Mouse (Mus musculus) heart, postnatal 10 days (tissue): ENCODE measurements at regions not wholly inside any gene's neighbourhood (a gene's known extent, or its start where the extent isn't known, plus 50 kb on each side); places are given as distances from the start of the nearest gene placed in this dataset.
A peak's percentile ranks its signal among the peaks of the same experiment; 100 is the strongest.

Experiments used
- DNase-seq, 2 experiments: peaks; one replicate each; pipeline ENCODE4 v3.0.0; 2021
- intact Hi-C: fragments of 180-260 bp; cut with DNase I; formaldehyde crosslinking; loops from one replicate; pipeline ENCODE4 v1.15.1; 2025

DNA sequence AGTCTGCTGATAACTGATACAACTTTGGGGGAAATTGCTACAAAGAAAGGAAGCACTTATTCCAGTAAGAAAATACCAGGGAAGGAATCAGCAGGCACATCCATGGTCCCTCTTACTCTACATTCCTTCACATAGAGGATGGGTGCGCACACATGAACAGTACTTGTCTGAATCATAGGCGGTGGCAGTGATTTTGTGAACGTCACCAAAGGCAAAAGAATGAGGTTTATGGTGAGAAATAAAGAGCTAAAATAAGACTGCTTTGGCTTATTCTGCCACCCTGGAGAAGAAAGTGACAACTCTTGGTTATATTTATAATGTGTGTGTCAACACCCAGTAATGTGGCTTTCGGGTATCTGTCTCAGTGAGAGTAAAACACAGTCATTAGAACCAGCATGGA, 59.9 kb upstream of the Ccdc80 start:
- no peak for DNase-seq
- intact Hi-C loops = no loop called here

DNA sequence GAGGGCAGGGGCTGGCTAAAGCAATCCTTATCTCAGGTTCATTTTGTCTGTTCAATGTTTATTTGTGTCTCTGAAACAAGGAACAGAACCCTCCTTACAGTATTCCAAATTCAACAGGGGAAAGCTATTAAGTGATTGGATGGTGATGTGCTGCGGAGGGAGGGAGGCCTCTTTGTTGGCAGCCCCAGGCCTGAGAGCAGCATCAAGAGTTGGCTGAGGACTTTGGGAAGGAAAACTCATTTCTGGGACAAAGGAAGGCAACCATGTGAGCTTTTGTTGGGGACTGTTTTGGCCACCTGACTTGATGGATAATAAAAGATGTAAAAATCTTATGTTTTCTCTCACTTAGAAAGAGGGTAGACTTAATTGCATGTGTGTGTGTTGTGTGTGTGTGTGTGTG, 58.8 kb upstream of the Ccdc80 start:
- DNase-seq = peak; percentile 28 to 30
- intact Hi-C loops = no loop called here

DNA sequence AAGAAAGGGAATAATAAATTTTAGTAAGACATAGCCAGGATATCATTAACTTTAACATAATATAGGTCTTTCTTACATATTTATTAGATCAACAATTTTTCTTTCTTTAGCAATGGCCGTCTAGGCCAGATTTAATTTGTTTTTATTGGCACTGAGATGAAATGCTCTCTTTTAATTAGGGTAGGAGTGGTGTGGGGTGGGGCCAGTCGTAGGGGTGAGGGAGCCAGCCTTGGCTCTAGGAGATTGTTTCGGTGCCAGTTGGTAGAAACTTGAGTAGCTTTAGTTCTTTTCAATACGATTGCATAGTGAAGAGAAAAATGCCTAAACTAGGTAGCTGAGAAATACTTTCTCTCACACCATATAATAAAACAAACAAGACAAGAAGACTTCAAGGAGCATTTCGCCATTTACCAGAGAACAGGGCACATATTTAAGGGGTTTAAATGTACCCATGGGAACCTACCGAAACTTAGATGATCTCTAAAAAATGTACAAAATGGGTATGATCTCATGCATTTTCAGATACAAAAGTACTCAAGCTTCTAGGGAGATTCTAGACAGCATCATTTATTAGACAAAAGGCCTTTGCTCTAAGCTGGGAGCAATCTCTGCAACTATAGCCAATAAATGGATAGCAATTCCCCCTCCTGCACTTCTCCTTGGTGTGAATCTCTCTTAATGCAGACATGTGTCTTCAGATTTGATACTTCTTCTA, 56.2 kb upstream of the Ccdc80 start:
- no peak for DNase-seq
- intact Hi-C loops = no loop called here

DNA sequence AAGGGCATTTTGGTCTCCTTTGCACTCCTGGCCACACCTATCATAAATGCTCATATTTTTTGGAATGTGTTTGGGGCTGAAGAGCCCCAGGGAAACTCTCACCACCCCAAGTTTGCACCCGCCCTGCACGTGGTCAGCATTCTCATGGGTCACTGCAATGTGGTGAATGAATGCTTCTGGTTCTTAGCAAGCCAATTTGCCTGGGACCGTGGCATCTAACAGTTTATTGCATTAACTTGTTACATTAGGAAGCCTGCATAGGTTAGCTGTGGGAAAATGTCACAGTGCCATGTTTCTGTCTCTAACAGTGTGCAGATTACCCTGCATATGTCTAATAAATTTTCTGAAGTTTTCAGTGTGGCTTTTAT, 55.7 kb upstream of the Ccdc80 start:
- intact Hi-C loops = no loop called here
- DNase-seq = no peak

DNA sequence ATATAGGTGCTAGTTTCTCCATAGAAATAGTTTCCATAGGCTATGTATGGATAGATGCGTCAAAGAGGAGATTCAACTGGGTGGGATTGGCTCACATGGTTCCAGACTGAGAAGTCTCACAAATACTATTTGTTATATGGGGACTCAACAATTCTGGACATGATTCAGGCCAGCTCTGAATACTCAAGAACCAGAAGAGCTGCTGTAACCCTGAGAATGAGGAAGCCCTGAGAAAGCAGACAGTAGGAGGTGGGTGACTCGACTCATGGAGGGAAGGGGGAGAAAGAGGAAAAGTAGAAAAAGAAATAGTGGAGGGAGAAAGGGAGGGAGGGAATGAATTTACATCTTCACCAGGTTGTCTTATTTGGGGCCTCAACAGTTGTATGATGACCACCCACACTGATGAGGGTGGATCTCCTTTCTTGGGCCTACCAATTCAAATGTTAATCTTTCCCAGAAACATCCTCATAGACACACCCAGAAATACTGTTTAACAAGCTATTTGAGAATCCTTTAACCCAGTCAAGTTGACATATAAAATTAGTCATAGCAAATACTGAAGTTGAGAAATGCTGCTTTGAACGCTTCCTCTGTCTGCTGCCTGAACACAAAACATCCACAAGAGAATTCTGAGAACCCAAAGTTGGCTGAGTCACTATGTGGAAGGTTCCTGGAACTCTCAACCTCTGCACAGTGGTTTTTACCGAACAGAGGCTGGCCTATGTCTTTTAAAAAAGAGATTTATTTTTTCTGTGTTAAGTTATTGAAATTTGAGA, 54.8 kb upstream of the Ccdc80 start:
- intact Hi-C loops = no loop called here
- no peak for DNase-seq
